Mouse (Mus musculus) CH12.LX (cell line): ENCODE measurements around the gene Tmco3.

Experiments
- CTCF ChIP-seq, 2 experiments: IDR thresholded peaks in 1 of 2; conservative IDR thresholded peaks in 1 of 2; 2 replicates each; pipeline ENCODE4 v1.5.1; 2011 to 2012; ENCODE audit warnings: low read depth in 2 of 2, low read length in 2 of 2, improper control_type of control experiment in 1 of 2, inconsistent platforms in 1 of 2, mild to moderate bottlenecking in 1 of 2, moderate library complexity in 1 of 2
- MAX ChIP-seq: IDR thresholded peaks from 2 replicates; pipeline ENCODE4 v1.6.1; 2011; ENCODE audit warnings: low read length, improper control_type of control experiment

DNA sequence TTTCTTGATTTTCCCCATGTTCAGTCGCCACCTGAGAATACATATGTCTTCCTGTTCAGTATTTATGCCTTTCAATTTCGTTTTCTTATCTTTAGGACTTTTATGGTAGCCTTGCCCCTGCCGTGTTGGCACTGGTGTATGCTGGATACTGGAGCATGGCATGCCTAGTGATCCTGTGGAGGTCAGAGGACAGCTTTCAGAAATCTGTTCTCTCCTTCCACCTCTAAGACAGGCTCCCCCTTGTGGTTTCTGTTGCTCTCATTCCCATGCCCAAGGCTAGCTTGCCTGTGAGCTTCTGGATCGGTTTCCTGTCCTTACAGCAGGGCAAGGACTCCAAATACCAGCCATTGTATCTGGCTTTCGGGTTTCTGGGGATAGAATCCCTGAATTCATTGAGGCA is 38.6 kb downstream of the Tmco3 start:
- peak; percentile 28 to 70; a peak in 3 of 4 replicates for TF ChIP-seq CTCF (conservative IDR thresholded peaks at IDR 0.05 in 1 of 2, IDR thresholded peaks at IDR 0.05 in 1 of 2; ENCODE audit: low read depth in 2 of 2, low read length in 2 of 2)
- TF ChIP-seq MAX: no peak
